Mouse (Mus musculus) CH12.LX (cell line): ENCODE results near the gene Dnm2. TPM values are rescaled to one million over a fixed set of nuclear protein-coding genes. Genes with fewer than 3 reads are reported as not detected.

ENCODE experiments used
- polyA plus RNA-seq: library from polyadenylated mRNA; unstranded; fragments of >175 nt; gene quantifications from 2 replicates; pipeline ENCODE4 v1.2.1, GENCODE M21; 2012; ENCODE audit warnings: low read depth; ENCODE audit not compliant: insufficient read length
- total RNA-seq, 2 experiments: library from RNA; depleted of rRNA; stranded (reverse); fragments of 300-350 nt in 1 of 2; fragments of >200 nt in 1 of 2; gene quantifications; 2 replicates each; pipeline ENCODE4 v1.2.3; 2012 to 2014

Gene Dnm2
- total and polyA plus RNA-seq, 3 experiments = 36.4 to 64.3 (median 55.4) TPM

Other genes starting within 250 kb of the Dnm2 start
- gene Keap1, start 185.5 kb upstream of the Dnm2 start, total RNA-seq (2012; rRNA removed) = 41.7 and 42.8 TPM in 2 replicates
- gene Keap1, start 185.5 kb upstream of the Dnm2 start, total RNA-seq (2014; rRNA removed) = 16.2 and 18.4 TPM in 2 replicates
- gene Keap1, start 185.5 kb upstream of the Dnm2 start, polyA plus RNA-seq = 30.0 and 31.2 TPM in 2 replicates
- gene S1pr5, start 176.5 kb upstream of the Dnm2 start, total RNA-seq (2012; rRNA removed) = not detected in 2 replicates
- not detected in 2 replicates for gene S1pr5, start 176.5 kb upstream of the Dnm2 start, total RNA-seq (2014; rRNA removed)
- not detected in 2 replicates for gene S1pr5, start 176.5 kb upstream of the Dnm2 start, polyA plus RNA-seq
- gene Atg4d, start 159.6 kb upstream of the Dnm2 start, total RNA-seq (2012; rRNA removed) = 13.5 and 14.3 TPM in 2 replicates
- 10.3 and 10.9 TPM in 2 replicates for gene Atg4d, start 159.6 kb upstream of the Dnm2 start, total RNA-seq (2014; rRNA removed)
- gene Atg4d, start 159.6 kb upstream of the Dnm2 start, polyA plus RNA-seq = 7.7 and 9.4 TPM in 2 replicates
- 55.5 and 62.6 TPM in 2 replicates for gene Kri1, start 136.9 kb upstream of the Dnm2 start, total RNA-seq (2012; rRNA removed)
- 28.8 and 29.0 TPM in 2 replicates for gene Kri1, start 136.9 kb upstream of the Dnm2 start, total RNA-seq (2014; rRNA removed)
- gene Kri1, start 136.9 kb upstream of the Dnm2 start, polyA plus RNA-seq = 57.1 and 64.9 TPM in 2 replicates
- 9.7 and 12.6 TPM in 2 replicates for gene Cdkn2d, start 133.5 kb upstream of the Dnm2 start, total RNA-seq (2012; rRNA removed)
- 7.1 and 7.3 TPM in 2 replicates for gene Cdkn2d, start 133.5 kb upstream of the Dnm2 start, total RNA-seq (2014; rRNA removed)
- gene Cdkn2d, start 133.5 kb upstream of the Dnm2 start, polyA plus RNA-seq = 2.2 and 2.9 TPM in 2 replicates
- gene Ap1m2, start 112.6 kb upstream of the Dnm2 start, total RNA-seq (2012; rRNA removed) = 1.4 and 2.6 TPM in 2 replicates
- gene Ap1m2, start 112.6 kb upstream of the Dnm2 start, total RNA-seq (2014; rRNA removed) = 0.51 TPM in 2 replicates
- 0.29 and 0.51 TPM in 2 replicates for gene Ap1m2, start 112.6 kb upstream of the Dnm2 start, polyA plus RNA-seq
- 27.4 and 36.5 TPM in 2 replicates for gene Slc44a2, start 104.2 kb upstream of the Dnm2 start, total RNA-seq (2012; rRNA removed)
- 22.1 and 26.1 TPM in 2 replicates for gene Slc44a2, start 104.2 kb upstream of the Dnm2 start, total RNA-seq (2014; rRNA removed)
- 52.5 and 62.9 TPM in 2 replicates for gene Slc44a2, start 104.2 kb upstream of the Dnm2 start, polyA plus RNA-seq
- gene Ilf3, start 57.0 kb upstream of the Dnm2 start, total RNA-seq (2012; rRNA removed) = 77.3 TPM in 2 replicates
- gene Ilf3, start 57.0 kb upstream of the Dnm2 start, total RNA-seq (2014; rRNA removed) = 72.8 and 75.8 TPM in 2 replicates
- 128 and 145 TPM in 2 replicates for gene Ilf3, start 57.0 kb upstream of the Dnm2 start, polyA plus RNA-seq
- gene Qtrt1, start 13.1 kb upstream of the Dnm2 start, total RNA-seq (2012; rRNA removed) = 57.8 and 60.5 TPM in 2 replicates
- gene Qtrt1, start 13.1 kb upstream of the Dnm2 start, total RNA-seq (2014; rRNA removed) = 43.1 and 48.1 TPM in 2 replicates
- 52.4 and 56.8 TPM in 2 replicates for gene Qtrt1, start 13.1 kb upstream of the Dnm2 start, polyA plus RNA-seq
- 28.4 and 28.8 TPM in 2 replicates for gene Tmed1, start 85.3 kb downstream of the Dnm2 start, total RNA-seq (2012; rRNA removed)
- gene Tmed1, start 85.3 kb downstream of the Dnm2 start, total RNA-seq (2014; rRNA removed) = 21.7 and 25.5 TPM in 2 replicates
- 17.1 and 19.8 TPM in 2 replicates for gene Tmed1, start 85.3 kb downstream of the Dnm2 start, polyA plus RNA-seq
- 0.46 and 0.89 TPM in 2 replicates for gene AB124611, start 101.3 kb downstream of the Dnm2 start, total RNA-seq (2012; rRNA removed)
- 1.5 TPM in 2 replicates for gene AB124611, start 101.3 kb downstream of the Dnm2 start, total RNA-seq (2014; rRNA removed)
- 2.1 and 2.3 TPM in 2 replicates for gene AB124611, start 101.3 kb downstream of the Dnm2 start, polyA plus RNA-seq
- 42.2 and 46.7 TPM in 2 replicates for gene Carm1, start 122.0 kb downstream of the Dnm2 start, total RNA-seq (2012; rRNA removed)
- 19.1 and 21.5 TPM in 2 replicates for gene Carm1, start 122.0 kb downstream of the Dnm2 start, total RNA-seq (2014; rRNA removed)
- gene Carm1, start 122.0 kb downstream of the Dnm2 start, polyA plus RNA-seq = 98.5 and 111 TPM in 2 replicates
- 12.0 and 16.0 TPM in 2 replicates for gene Timm29, start 167.8 kb downstream of the Dnm2 start, total RNA-seq (2012; rRNA removed)
- 19.1 and 19.5 TPM in 2 replicates for gene Timm29, start 167.8 kb downstream of the Dnm2 start, total RNA-seq (2014; rRNA removed)
- gene Timm29, start 167.8 kb downstream of the Dnm2 start, polyA plus RNA-seq = 29.6 and 34.6 TPM in 2 replicates
- gene Yipf2, start 167.9 kb downstream of the Dnm2 start, total RNA-seq (2012; rRNA removed) = 13.6 and 17.5 TPM in 2 replicates
- gene Yipf2, start 167.9 kb downstream of the Dnm2 start, total RNA-seq (2014; rRNA removed) = 13.1 and 16.6 TPM in 2 replicates
- 17.0 and 21.2 TPM in 2 replicates for gene Yipf2, start 167.9 kb downstream of the Dnm2 start, polyA plus RNA-seq
- gene Smarca4, start 191.3 kb downstream of the Dnm2 start, total RNA-seq (2012; rRNA removed) = 74.3 and 78.9 TPM in 2 replicates
- 30.7 and 33.8 TPM in 2 replicates for gene Smarca4, start 191.3 kb downstream of the Dnm2 start, total RNA-seq (2014; rRNA removed)
- gene Smarca4, start 191.3 kb downstream of the Dnm2 start, polyA plus RNA-seq = 76.1 and 86.2 TPM in 2 replicates